Mouse (Mus musculus): Measurements from ENCODE around the gene Pmpca.

DNA sequence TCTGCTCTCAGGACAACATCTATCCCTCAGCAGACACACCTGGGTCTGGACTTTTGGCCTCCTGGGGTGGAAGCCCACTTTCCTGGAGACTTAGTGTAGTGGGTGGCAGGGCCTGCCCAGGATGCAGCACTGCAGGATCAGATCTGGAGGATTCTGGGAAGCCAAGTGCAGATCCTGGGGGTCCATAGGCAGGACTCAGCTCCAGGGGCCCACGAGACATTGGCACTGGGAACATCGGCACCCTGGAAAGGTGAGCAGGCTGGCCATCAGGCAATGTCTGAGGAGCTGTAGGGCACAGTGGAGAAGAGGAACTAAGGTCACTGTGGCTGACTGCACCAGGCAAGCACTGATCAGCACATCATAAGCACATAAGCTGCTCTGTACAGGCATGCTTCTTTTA lies 32.8 kb downstream of the Pmpca start:
- no peak for TF ChIP-seq EP300 (optimal IDR thresholded peaks at IDR 0.05)
- no peak for TF ChIP-seq CTCF (IDR thresholded peaks at IDR 0.05; ENCODE audit: low read depth)

Data from stomach, postnatal 0 days (tissue).